Mouse (Mus musculus): ENCODE results near the gene Rpl10.

- no peak for TF ChIP-seq POLR2A (IDR thresholded peaks at IDR 0.05; ENCODE audit: insufficient read length, low read depth)
- no peak for TF ChIP-seq USF1 (IDR thresholded peaks at IDR 0.05; ENCODE audit: low read depth)
- no peak for TF ChIP-seq MYOG (IDR thresholded peaks at IDR 0.05; ENCODE audit: control insufficient read depth in 1 of 3, insufficient read depth in 1 of 3, insufficient read length in 2 of 3, low read depth in 2 of 3)
- TF ChIP-seq TCF3 (IDR thresholded peaks at IDR 0.05; ENCODE audit: insufficient read length, low read depth): no peak
- TF ChIP-seq E2F4 (IDR thresholded peaks at IDR 0.05; ENCODE audit: insufficient read depth): no peak
- TF ChIP-seq CEBPB (IDR thresholded peaks at IDR 0.05; ENCODE audit: insufficient read depth, poor library complexity, severe bottlenecking): no peak
- no peak for TF ChIP-seq TCF12 (IDR thresholded peaks at IDR 0.05; ENCODE audit: insufficient read depth, poor library complexity, severe bottlenecking)
- TF ChIP-seq MAX (IDR thresholded peaks at IDR 0.05; ENCODE audit: low read depth): no peak
- TF ChIP-seq POLR2AphosphoS2 (IDR thresholded peaks at IDR 0.05; ENCODE audit: insufficient read length, low read depth): no peak
Measured at GRCm38 (mm10) chrX:74293431-74293830, 22.8 kb downstream of the Rpl10 start.
